Mouse (Mus musculus): ENCODE measurements around the gene Pax5. TPM values are rescaled to one million over a fixed set of nuclear protein-coding genes. Genes with fewer than 3 reads are reported as not detected.

Gene Pax5
- total RNA-seq, 2 experiments from 2014 or later: 0.03 TPM

DNA sequence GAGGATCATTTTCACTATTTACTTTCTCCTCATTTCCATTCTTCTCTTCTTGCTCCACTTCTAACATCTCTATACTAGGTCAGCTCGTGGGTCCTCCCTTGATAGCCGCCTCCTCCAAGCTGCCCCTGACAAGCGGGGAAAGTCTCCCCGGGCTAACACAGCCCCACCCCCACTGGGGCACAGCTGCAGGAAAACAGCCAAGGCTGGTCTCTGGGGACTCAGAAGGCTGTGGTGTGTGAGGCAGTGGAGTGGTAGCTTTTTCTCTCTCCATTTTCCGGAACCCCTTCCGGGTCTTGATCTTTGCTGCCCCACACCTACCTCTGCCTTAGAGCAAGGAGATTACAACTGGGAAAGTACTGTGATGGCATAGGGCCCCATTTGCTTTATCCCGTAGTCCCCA, 4.3 kb downstream of the Pax5 start:
- DNase-seq: no peak

DNA sequence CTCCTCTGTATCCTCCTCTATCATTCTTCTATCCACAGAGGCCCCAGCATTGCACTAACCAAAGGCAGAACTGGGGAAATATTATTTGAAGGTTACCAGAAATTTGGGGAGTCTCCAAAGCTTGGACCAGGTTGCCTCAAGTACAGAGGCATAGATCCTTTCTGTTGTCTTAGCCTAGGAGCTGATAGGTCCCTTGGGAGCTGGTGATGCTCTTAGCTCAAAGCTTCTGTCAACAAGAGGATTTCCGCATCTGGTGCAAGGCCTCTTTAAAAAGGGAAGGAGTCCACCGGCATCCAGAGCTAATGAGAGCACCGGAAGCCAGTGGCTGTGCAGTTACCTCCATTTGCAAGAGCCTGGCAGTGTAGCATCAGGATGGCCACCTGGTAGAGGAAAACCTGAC, 5.1 kb downstream of the Pax5 start:
- no peak for DNase-seq

DNA sequence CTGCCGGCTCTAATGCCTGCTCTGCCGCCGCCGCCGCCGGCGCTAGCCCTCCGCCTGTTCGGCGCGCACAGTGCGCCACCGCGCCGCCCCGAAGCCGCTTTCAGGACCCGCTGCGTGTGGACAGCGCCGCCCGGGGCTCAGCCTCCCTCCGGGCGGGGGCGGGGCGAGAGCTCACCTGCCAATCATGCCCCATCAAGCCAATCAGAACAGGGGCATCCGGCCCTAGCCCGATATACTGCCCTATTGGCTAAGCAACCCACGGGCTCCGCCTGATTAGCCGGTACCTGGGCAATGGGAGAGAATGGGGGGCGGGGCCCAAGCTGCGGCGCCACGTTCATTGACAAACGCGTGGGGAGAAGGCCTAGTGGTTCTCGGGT, 5.9 kb downstream of the Pax5 start:
- DNase-seq: peak; percentile 72

DNA sequence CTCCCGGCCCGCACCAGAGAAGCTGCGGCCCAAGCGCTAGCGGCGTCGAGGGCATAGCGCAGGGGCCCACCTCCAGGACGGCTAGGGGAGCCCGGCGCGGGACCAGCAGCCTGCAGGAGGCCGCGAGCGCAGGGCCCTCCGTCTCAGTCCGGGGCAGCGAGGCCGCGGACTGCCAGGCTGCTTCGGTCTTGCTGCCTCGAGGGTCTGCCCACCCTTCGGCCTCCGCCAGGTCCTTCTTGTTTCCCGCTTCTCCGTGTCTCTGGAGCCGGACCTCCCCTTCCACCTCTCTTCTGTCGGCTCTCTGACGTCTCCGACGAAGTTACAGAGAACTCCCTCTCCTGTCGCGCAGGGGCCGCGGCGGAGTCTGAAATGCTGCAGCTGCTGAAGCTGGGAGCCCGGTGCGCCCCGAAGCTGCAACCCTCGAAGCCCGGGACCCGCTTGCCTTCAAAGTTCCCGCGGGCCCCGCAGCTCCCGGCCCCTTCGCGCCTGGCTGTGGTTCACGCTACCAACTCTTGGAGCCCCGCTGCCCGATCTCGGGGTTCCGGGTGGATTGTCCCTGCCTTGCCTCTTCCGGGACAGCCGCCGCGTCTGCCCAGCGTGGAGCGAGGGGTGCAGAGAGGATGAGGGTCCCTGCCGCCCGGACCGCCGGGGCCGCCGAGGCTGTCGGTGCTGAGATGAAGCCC, 6.5 kb downstream of the Pax5 start:
- DNase-seq: no peak

DNA sequence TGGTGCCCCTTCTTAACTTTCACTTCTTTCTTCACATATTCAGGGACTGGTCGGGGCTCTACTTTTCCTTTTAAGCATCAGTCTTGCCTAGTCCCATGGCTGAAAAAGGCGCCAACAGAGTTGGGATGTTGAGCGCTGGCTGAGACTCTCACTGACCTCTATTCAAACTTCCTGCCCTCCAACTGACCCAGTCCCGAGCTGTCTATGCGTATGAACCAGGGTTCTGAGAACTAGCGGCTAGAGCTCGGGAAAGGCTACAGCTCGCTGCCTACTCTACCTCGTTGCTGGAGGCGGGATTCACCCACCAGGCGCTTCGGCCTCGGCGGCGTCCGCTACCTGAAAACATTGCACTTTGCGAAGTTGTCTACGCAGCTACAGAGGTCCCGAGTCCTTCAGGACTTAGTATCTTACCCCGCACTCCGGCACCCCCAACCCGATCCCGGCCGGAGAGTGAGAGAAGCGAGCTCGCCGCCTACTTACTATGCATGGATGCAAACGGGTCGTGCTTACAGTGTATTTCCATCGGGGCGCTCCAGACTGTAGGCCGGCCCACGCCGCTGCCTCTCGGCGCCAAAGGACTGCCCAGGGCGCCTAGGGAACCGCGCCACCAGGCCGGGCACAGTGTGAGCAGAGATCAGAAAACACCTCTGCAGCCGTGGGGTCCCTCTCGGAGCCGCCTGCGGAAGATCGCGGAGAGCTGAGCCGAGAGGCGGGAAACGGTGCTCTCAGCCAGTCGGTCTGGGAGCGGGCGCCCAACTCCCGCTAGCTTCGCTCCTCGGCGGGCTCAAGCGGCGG, 7.2 kb downstream of the Pax5 start:
- no peak for DNase-seq

DNA sequence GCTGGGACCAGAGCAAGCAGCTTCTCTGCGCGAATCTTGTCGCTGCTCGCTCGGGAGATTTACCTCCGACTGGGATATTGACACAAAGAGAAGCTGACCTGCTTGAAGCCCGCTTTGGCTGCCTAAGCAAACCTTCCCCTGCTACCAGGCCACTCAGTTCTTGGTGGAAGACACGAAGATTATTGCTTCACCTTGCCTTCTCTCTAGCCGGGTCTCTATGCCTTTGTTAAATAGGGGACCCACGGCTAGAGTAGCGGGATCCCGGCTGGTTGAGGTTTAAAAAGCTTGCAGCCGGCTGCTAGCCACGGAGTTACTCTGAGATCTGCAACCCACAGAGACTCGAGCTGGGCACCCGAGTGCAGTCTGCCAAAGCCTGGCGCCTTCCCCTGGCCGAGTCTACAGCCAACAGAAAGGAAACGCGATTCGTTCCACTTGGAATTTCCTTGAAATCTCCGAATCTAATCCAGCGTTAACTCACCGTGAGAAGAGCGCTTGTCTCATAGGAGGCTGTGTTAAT, 8.2 kb downstream of the Pax5 start:
- no peak for DNase-seq

DNA sequence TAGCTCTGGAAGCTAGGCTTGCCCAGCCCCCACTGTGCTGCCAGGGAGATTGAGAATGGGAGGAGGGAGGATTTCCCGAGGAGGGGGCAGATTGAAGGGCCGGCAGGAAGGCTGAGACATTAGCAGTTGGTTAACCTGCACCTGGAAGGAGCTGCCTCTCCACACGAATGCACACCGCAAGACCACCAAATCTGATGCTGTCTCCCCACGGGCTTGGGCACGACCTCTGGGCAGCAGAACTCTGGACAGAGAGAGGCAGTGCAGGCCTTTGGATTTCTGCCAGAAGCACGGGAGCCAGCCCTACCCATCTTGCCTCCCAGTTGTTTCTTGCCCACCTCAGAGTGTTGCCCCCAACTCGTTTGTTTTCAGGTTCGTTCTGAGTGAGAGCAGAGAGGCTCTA, 8.8 kb downstream of the Pax5 start:
- no peak for DNase-seq

DNA sequence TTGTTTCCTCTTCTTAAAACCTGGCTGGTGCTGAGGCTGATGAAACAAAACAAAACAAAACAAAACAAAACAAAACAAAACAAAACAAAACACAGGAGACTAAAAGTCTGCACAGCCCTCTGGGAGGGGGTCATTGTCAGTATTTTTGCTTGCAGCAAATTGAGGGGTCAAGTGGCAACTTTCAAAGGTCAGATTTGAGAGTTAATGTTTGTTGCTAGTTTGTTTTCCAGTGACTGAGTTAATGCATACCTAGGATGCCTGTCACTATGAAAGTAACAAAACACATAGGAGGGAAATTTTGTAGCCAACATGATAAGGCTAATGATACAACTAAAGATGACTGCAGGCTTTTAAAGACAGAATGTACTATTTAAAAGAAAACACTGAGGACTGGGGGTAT, 13.6 kb downstream of the Pax5 start:
- no peak for DNase-seq

DNA sequence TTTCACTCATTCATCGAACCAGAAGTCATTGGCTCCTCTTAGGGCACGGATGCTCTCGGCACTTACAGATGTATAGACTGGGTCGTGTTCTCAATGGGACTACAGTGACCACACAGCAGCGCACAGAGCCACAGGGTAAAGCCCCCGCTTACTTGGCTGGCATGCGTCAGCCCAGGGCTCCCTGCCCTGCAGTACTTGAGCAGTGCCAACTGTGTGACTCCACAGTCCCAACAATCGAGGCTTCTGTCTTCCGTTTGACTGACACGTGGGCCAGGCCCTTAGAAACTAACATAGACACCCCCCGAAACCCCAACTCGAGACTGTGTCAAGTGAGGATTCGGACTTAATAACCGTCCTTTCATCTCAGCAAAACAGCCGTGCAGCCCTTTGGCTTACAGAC, 15.9 kb downstream of the Pax5 start:
- DNase-seq: no peak

DNA sequence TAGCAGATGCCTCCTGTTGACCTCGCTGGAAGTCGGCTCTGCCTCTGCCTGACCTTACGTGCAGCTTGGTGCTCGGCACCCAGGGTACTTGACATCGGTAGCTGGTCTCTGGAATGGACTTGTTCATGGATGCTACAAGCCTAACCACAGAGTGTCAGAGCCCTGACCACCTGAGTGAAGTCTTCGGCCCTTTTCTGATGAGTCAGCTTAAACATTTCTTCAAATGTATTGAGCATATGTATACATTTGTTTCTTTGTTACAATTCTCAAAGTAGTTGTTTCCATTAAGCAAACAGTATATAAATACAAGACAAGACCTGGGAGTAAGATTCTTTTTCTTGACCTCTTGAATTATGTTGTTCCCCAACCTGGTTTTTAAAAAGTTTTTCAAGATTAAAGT, 24.7 kb downstream of the Pax5 start:
- DNase-seq: no peak

DNA sequence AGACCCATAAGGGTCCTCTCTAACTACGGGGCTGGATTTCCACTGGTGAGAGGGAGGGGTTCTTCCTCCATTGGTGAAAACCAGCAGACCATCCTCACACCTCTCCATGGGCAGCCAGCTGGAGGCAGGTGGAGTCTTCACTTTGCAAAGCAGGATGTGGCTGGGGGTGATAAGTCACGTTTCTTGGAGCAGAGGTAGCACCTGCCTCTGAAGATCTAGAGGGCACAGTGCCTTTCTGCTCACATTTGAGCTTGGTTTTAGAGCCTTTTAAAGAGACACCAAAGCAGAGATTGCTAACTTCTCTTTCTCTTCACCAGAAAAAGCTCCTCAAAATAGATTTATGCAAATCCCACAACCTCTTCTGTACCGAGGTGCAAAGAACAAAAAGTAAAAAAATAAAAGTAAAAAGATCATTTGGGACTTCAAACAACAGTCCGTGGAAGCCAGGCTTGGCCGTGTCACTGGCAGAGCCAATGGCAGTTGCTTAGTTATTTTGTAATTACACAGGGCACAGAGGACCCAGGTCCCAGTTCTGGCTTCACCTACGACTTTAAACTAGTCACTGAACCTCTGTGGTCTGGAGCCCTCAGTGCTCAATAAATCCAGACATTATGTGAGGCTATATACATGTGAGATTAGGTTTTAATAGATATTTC, 29.9 kb downstream of the Pax5 start:
- DNase-seq: no peak

DNA sequence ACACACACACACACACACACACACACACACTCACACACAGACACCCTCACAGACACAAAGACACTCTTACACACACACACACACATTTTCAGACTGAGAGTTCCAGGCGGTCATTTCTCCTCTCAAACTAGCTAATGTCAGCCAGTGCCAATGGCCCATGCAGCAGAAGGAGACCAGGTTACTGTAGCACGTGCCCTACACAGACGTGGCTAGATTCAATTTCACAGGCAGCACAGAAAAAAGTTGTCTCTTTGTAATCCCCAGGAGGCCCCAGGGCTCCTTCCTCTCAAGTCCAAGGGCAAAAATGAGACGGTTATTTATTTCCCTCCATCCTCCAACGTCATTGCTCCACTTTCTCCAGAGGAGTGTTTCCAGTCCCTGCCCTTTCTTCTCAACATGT, 31.6 kb downstream of the Pax5 start:
- no peak for DNase-seq

DNA sequence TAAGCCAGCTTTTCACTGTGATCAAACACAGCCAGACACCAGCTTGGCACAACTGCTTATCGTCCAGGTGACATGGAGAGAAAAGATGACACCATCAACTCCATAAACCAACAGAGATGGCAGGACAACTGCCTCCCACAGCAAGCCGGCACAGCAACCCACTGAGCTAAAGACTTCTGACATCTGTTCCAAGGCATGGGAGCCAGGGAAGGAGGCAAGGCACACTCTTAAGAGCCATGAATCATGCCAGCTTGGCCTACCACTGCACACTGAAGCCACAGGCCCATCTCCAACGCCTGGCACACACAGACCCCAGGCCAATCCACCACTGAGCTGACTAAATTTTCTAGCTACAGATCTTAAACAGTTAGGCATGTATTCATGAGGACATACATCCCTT, 32.3 kb downstream of the Pax5 start:
- no peak for DNase-seq

DNA sequence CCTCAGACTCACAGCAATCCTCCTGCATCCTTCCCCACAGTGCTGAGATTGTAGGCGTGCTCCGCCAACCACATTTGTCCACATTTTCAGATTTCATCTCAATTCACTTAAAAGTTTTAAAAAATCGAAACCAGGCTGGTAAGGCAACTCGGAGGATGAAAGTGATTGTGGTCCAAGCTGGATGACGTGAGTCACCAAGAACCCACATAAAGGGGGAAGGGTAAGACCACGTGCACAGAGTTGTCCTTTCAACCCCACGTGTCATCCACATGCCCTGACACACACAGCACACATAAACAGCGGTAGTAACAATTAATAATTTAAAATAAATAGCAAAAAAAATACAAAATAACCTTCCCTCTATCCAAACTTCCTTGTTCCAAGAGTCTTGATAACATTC, 35.3 kb downstream of the Pax5 start:
- no peak for DNase-seq

DNA sequence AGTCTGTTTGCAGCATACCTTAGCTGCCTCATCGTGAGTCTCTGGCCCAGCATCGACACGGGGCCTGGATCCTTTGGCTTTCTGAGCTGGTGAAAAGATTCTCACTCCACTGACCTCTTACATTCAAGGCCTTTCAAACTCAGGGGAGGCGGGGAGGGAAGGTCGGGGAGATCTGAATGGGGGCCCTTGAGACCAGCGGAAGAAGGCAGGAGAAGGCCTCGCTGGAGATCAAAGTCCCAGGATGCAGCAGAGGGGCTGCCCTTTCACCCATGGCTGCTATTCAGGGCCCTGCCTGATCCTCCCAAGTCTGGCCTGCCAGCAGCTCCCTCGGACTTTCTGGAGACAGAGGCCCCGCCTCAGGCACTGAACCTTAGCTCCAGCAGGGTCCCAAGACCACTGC, 36.6 kb downstream of the Pax5 start:
- no peak for DNase-seq

DNA sequence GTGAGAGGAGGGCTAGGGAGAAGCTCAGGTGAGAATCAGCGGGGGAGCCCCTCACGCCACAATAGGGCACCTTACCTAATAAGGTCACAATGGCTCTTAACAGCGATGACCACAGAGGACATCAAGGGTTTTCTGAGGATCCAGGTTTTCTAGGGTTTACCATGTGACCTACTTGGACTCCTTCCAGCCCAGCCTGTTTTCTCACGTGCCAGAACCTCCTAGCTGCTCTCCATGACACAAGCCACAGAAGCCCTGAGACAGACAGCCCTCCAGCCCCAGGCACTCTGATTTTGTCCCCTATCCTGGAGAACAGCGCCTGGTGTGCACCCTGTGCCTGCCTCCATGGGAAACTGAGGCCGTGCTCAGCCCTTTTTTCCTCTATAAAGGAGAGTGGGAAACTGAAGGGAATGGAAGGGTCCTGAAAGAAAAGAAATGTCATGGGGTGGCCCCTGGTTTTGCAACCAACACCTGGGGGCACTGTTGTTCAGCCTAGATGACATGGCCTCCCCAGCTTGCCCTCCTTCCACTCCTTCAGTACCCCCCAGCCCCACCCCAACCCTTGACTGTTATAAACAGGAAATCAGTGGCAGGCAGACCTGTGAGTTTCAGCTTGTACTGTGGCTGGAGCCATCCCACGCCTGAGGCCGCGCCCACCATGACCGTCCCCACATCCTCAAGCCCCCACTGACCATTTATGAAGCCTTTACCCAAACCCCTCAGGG, 37.9 kb downstream of the Pax5 start:
- no peak for DNase-seq

DNA sequence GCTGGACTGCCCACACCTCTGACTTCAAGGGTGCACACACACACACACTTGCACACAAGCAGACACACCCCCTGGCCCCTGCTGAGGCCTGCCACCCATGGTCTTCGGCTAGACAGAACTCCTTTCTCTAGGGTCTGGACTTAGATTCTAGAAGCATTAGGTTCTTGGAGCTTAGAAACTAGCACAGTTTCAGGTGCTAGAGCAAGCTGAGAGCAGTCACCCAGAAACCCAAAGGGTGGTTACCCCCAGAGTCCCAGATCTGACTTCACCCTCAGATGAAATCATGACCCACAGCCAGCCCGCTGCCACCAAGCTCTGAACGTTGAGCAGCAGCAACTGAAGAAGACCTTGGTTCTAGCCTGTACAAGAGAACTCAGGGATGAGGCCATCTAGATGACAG, 38.8 kb downstream of the Pax5 start:
- DNase-seq: no peak

DNA sequence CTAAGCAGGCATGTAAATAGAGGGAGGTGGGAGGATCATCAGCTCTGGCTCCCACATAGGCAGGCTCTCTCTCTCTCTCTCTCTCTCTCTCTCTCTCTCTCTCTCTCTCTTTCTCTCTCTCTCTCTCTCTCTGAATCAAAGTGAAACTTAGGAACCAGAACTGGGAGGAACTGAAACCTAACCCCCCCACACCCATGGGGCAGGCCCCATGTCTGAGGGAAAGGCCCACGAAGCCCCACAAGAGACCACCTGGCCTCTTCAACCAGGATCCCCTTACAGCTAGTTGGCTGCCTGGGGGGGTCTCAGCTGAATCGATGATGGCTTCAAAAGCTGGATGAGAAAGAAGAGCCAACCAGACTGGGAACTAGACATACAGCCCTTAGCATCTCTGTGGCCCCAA, 39.3 kb downstream of the Pax5 start:
- DNase-seq: no peak

DNA sequence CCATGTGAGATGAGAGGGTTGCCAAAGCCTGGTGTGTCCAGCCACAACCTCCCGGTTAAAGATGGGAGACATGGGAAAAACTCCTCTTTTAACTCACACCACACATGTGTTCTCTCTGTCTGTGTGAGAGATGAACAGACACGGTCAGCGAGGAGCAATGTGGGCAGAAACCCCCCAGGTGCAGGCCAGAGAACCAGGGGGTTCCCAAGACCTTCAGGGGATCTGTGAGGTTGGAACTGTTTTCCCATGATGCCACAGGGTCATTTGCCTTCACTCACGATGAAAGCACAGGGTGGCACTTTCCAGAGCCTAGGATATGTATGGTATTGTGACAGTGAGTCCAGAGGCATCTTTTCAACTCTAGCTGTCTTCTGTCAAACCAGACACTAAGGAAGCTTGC, 39.9 kb downstream of the Pax5 start:
- no peak for DNase-seq

DNA sequence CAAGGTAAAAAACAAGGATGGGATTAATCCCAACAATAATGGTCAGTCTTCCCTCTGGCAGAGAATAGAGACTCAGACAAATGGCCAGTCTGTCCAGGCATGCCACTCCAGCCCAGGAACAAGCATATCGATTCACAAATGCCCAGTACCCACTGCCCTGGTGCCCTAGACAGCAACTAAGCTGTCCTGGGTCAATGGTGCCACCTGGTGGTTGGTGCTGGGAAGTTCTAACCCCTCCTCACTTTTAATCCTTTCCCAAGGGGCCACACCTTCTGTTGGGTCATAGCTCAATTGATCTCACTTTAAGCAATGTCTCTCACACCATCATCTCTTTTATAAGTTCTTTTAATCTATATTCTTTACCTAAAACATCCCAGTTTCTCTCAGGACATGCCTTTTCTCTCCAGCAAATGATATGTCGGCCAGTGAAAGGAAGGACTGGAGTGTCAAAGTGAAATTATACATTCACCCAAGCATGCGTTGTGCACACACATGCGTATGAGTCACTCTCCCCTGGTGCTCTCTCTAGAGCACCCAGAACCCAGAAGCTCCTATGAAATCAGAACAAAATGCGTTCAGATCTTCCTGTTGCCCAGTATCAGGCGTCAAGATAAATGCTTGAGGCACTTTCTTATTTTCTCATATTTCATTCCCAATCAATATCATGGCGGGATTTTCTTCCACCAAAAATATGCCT, 40.7 kb downstream of the Pax5 start:
- DNase-seq: no peak

DNA sequence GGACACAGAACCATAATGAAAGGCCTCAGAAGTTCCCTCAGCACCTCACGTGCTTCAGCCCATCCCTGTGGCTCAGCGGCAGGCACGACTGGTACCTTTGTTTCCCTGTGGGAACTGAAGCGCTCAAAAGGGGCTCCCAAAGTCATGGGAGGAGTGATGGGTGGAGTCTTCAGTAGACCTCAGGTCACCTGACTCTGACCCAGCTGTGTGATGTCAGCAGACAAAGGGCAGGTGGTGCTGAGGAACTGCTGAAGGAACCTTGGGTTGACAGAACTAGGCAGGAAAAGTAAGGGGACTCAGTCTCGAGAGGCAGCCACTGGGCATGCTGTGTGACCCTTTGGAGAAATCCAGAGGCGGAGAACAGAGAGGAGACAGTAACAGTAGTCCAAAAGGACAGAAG, 41.7 kb downstream of the Pax5 start:
- DNase-seq: no peak

DNA sequence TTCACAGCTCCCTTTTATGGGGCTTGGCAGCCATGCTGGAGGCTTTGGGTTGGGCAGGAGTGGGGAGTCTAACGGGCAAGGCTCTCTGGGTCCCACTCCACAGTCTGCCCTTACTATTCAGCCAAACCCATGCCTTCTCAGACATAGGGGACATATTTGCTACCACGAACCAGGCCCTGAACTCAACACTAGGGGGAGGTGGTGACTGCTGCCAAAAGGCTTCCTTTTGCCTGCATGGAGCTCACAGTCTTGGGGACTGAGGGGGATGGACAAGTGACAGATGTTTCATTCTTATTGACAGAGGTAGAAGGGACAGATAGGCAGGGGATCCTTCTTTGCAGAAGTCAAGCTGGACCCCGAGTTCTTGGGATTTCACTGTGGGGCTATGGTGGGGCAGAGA, 42.1 kb downstream of the Pax5 start:
- no peak for DNase-seq

Data from gastrocnemius, postnatal 25 days (tissue).